ENCODE assay signal across 8 mouse cellular contexts in genomic region chr8:94875871-94876150, GRCm38 (mm10). TPM values are rescaled to one million over a fixed set of nuclear protein-coding genes. Genes with fewer than 3 reads are reported as not detected.
DNase-seq lines count a peak whose midpoint lies in the region; ATAC-seq and TF ChIP-seq lines count a peak whose summit lies in the region.

No protein-coding gene starts in this region.

- under 1% methylated on average over 20 of the region's 20 CpGs for WGBS in heart, embryonic 12.5 days
- 6% methylated on average over 11 of the region's 20 CpGs for WGBS in forebrain, postnatal 0 days
- WGBS in liver, postnatal 0 days (ENCODE audit: insufficient replicate concordance), result 0% methylated on average over 10 of the region's 20 CpGs

- peak overlapping the region; percentile 84 for H3K27ac ChIP-seq in heart, embryonic 12.5 days (ENCODE audit: poor library complexity, severe bottlenecking)
- H3K27ac ChIP-seq in ES-Bruce4 (ENCODE audit: insufficient read depth, low read length), result no peak overlapping the region
- H3K27ac ChIP-seq in forebrain, postnatal 0 days (ENCODE audit: low read depth, low read length), result 0 out of 2 replicates have a peak overlapping the region, but pooled peaks have one; percentile 21
- peak overlapping the region; percentile 90 for H3K27ac ChIP-seq in liver, postnatal 0 days (ENCODE audit: low read depth)

- H3K27me3 ChIP-seq in heart, embryonic 12.5 days (replicated peaks), result no peaks in the 10 kb centered on the region
- no peaks in the 10 kb centered on the region for H3K27me3 ChIP-seq in ES-Bruce4 (ENCODE audit: control insufficient read depth, insufficient read depth, low read length, poor library complexity, severe bottlenecking)
- no peaks in the 10 kb centered on the region; the same call in 1 of the 2 replicates for H3K27me3 ChIP-seq in forebrain, postnatal 0 days (ENCODE audit: insufficient read depth, low read length)
- H3K27me3 ChIP-seq in liver, postnatal 0 days (ENCODE audit: insufficient read depth, low read length), result peaks cover 16% of the 10 kb centered on the region

- no peak for TF ChIP-seq EP300 in ES-Bruce4 (IDR thresholded peaks at IDR 0.05; ENCODE audit: insufficient read depth, low read depth, low read length)
- TF ChIP-seq EP300 in liver, postnatal 0 days (IDR thresholded peaks at IDR 0.05; ENCODE audit: low read depth), result no peak

- no peak for TF ChIP-seq POLR2A in ES-Bruce4 (IDR thresholded peaks at IDR 0.05; ENCODE audit: insufficient read depth, low read length)

- peaks cover 49% of the 10 kb centered on the region for H3K4me1 ChIP-seq in heart, embryonic 12.5 days (replicated peaks)
- H3K4me1 ChIP-seq in ES-Bruce4 (ENCODE audit: control insufficient read depth, insufficient read depth, low read length), result peaks cover 3% of the 10 kb centered on the region
- peaks cover 13% of the 10 kb centered on the region for H3K4me1 ChIP-seq in forebrain, postnatal 0 days (ENCODE audit: insufficient read depth)
- peaks cover 27% of the 10 kb centered on the region for H3K4me1 ChIP-seq in liver, postnatal 0 days (ENCODE audit: insufficient read depth)

- peak overlapping the region; percentile 84 for H3K9ac ChIP-seq in heart, embryonic 12.5 days
- peak overlapping the region; percentile 72 for H3K9ac ChIP-seq in ES-Bruce4 (ENCODE audit: low read depth, poor library complexity, severe bottlenecking)
- peak overlapping the region; percentile 53 for H3K9ac ChIP-seq in forebrain, postnatal 0 days
- H3K9ac ChIP-seq in liver, postnatal 0 days (replicated peaks), result peak overlapping the region; percentile 85

- no peaks in the 10 kb centered on the region for H3K36me3 ChIP-seq in heart, embryonic 12.5 days
- no peaks in the 10 kb centered on the region for H3K36me3 ChIP-seq in ES-Bruce4 (ENCODE audit: control insufficient read depth, insufficient read depth, low read length, poor library complexity, severe bottlenecking)
- no peaks in the 10 kb centered on the region for H3K36me3 ChIP-seq in forebrain, postnatal 0 days (ENCODE audit: insufficient read depth)
- H3K36me3 ChIP-seq in liver, postnatal 0 days (replicated peaks; ENCODE audit: insufficient read depth, low read length), result no peaks in the 10 kb centered on the region

- DNase-seq in heart, adult 8-10 months (ENCODE audit: low spot score), result no peak
- no peak for DNase-seq in forebrain, postnatal 0 days
- no peak for DNase-seq in liver, postnatal 0 days
- no peak for DNase-seq in cerebellum, postnatal 14 days
- no peak for DNase-seq in adrenal gland, adult 8-10 months
- DNase-seq in left cerebral cortex, adult 11 months (ENCODE audit: low spot score), result no peak

- peak overlapping the region; percentile 72 for H3K4me3 ChIP-seq in heart, embryonic 12.5 days
- H3K4me3 ChIP-seq in ES-Bruce4 (ENCODE audit: low read depth, low read length), result peak overlapping the region; percentile 56
- peak overlapping the region; percentile 58 for H3K4me3 ChIP-seq in forebrain, postnatal 0 days (ENCODE audit: low read depth, low read length)
- peak overlapping the region; percentile 78 for H3K4me3 ChIP-seq in liver, postnatal 0 days (ENCODE audit: low read depth, low read length)

- TF ChIP-seq CTCF in ES-Bruce4 (IDR thresholded peaks at IDR 0.05; ENCODE audit: low read depth, low read length), result no peak
- no peak for TF ChIP-seq CTCF in forebrain, postnatal 0 days (IDR thresholded peaks at IDR 0.05; ENCODE audit: low read depth)
- no peak for TF ChIP-seq CTCF in liver, postnatal 0 days (IDR thresholded peaks at IDR 0.05; ENCODE audit: low read depth)

- peak overlapping the region; percentile 90 for H3K4me2 ChIP-seq in heart, embryonic 12.5 days
- H3K4me2 ChIP-seq in forebrain, postnatal 0 days (ENCODE audit: low read depth), result peak overlapping the region; percentile 94
- H3K4me2 ChIP-seq in liver, postnatal 0 days (ENCODE audit: low read depth, low read length), result peak overlapping the region; percentile 99

- ATAC-seq in heart, embryonic 12.5 days (ENCODE audit: insufficient number of reproducible peaks, low FRiP score), result no peak
- ATAC-seq in forebrain, postnatal 0 days, result no peak
- peak; percentile 28 for ATAC-seq in liver, postnatal 0 days

- no peaks in the 10 kb centered on the region for H3K9me3 ChIP-seq in heart, embryonic 12.5 days (replicated peaks)
- H3K9me3 ChIP-seq in ES-Bruce4 (replicated peaks; ENCODE audit: control insufficient read depth, insufficient read depth, low read length, poor library complexity, severe bottlenecking), result no peaks in the 10 kb centered on the region
- no peaks in the 10 kb centered on the region for H3K9me3 ChIP-seq in forebrain, postnatal 0 days (ENCODE audit: low read length)
- no peaks in the 10 kb centered on the region for H3K9me3 ChIP-seq in liver, postnatal 0 days (ENCODE audit: low read length)

RNA-seq across cellular contexts. Expression of gene Dok4, which starts 0.3 kb away (rescaled TPM):
- polyA plus RNA-seq in heart, embryonic 12.5 days (2016; fragmentation: Nextera tagmentation; extraction: Ambion mirVana), result 53.3 and 54.2 TPM in 2 replicates
- 10 to 100 TPM in 3 of 4 experiments, 1 to 10 TPM in 1; 9.2 to 15.2 (median 14.8) TPM for total RNA-seq in heart, adult 8-10 months (2022)
- polyA plus RNA-seq in ES-Bruce4 (2011; ENCODE audit: insufficient read depth, insufficient read length, low read depth, missing spikeins), result 3.9 and 4.4 TPM in 2 replicates
- 123 and 171 TPM in 2 replicates for total RNA-seq in forebrain, postnatal 0 days (2014; rRNA removed)
- 97.5 and 117 TPM in 2 replicates for polyA plus RNA-seq in forebrain, postnatal 0 days (2015; fragmentation: Nextera tagmentation; extraction: Ambion mirVana)
- 3.5 and 4.5 TPM in 2 replicates for polyA plus RNA-seq in liver, postnatal 0 days (2015; fragmentation: Nextera tagmentation; extraction: Ambion mirVana)
- 10 to 100 TPM in 2 of 4 experiments, 1 to 10 TPM in 2; 6.5 to 13.8 (median 9.8) TPM for total RNA-seq in adrenal gland, adult 8-10 months (2022)

RNA-seq across cellular contexts. Expression of gene Polr2c, which starts 18.6 kb away (rescaled TPM):
- 122 and 126 TPM in 2 replicates for polyA plus RNA-seq in heart, embryonic 12.5 days (2016; fragmentation: Nextera tagmentation; extraction: Ambion mirVana)
- 10 to 100 TPM; 65.4 to 71.4 (median 68.7) TPM for total RNA-seq in heart, adult 8-10 months (2022)
- 134 and 150 TPM in 2 replicates for polyA plus RNA-seq in ES-Bruce4 (2011; ENCODE audit: insufficient read depth, insufficient read length, low read depth, missing spikeins)
- 59.5 and 82.7 TPM in 2 replicates for total RNA-seq in forebrain, postnatal 0 days (2014; rRNA removed)
- 101 and 119 TPM in 2 replicates for polyA plus RNA-seq in forebrain, postnatal 0 days (2015; fragmentation: Nextera tagmentation; extraction: Ambion mirVana)
- polyA plus RNA-seq in liver, postnatal 0 days (2015; fragmentation: Nextera tagmentation; extraction: Ambion mirVana), result 50.6 and 52.1 TPM in 2 replicates
- total RNA-seq in adrenal gland, adult 8-10 months (2022), result 10 to 100 TPM; 55.9 to 91.6 (median 71.1) TPM

RNA-seq across cellular contexts. Expression of gene Ciapin1, which starts 37.7 kb away (rescaled TPM):
- polyA plus RNA-seq in heart, embryonic 12.5 days (2016; fragmentation: Nextera tagmentation; extraction: Ambion mirVana), result 102 and 109 TPM in 2 replicates
- 10 to 100 TPM; 72.2 to 85.6 (median 78.5) TPM for total RNA-seq in heart, adult 8-10 months (2022)
- 65.2 and 75.8 TPM in 2 replicates for polyA plus RNA-seq in ES-Bruce4 (2011; ENCODE audit: insufficient read depth, insufficient read length, low read depth, missing spikeins)
- total RNA-seq in forebrain, postnatal 0 days (2014; rRNA removed), result 50.1 and 51.1 TPM in 2 replicates
- polyA plus RNA-seq in forebrain, postnatal 0 days (2015; fragmentation: Nextera tagmentation; extraction: Ambion mirVana), result 108 and 120 TPM in 2 replicates
- polyA plus RNA-seq in liver, postnatal 0 days (2015; fragmentation: Nextera tagmentation; extraction: Ambion mirVana), result 36.5 and 39.4 TPM in 2 replicates
- 10 to 100 TPM; 67.0 to 99.3 (median 78.5) TPM for total RNA-seq in adrenal gland, adult 8-10 months (2022)

RNA-seq across cellular contexts. Expression of gene Coq9, which starts 37.7 kb away (rescaled TPM):
- polyA plus RNA-seq in heart, embryonic 12.5 days (2016; fragmentation: Nextera tagmentation; extraction: Ambion mirVana), result 118 and 121 TPM in 2 replicates
- total RNA-seq in heart, adult 8-10 months (2022), result 100 to 1,000 TPM; 675 to 794 (median 735) TPM
- 36.0 and 47.5 TPM in 2 replicates for polyA plus RNA-seq in ES-Bruce4 (2011; ENCODE audit: insufficient read depth, insufficient read length, low read depth, missing spikeins)
- 87.3 and 89.6 TPM in 2 replicates for total RNA-seq in forebrain, postnatal 0 days (2014; rRNA removed)
- 45.4 and 52.6 TPM in 2 replicates for polyA plus RNA-seq in forebrain, postnatal 0 days (2015; fragmentation: Nextera tagmentation; extraction: Ambion mirVana)
- polyA plus RNA-seq in liver, postnatal 0 days (2015; fragmentation: Nextera tagmentation; extraction: Ambion mirVana), result 65.6 and 66.1 TPM in 2 replicates
- total RNA-seq in adrenal gland, adult 8-10 months (2022), result 100 to 1,000 TPM; 145 to 165 (median 158) TPM

RNA-seq across cellular contexts. Expression of gene Ccdc102a, which starts 42.1 kb away (rescaled TPM):
- polyA plus RNA-seq in heart, embryonic 12.5 days (2016; fragmentation: Nextera tagmentation; extraction: Ambion mirVana), result 26.2 and 28.2 TPM in 2 replicates
- total RNA-seq in heart, adult 8-10 months (2022), result 1 to 10 TPM; 3.0 to 5.7 (median 4.4) TPM
- polyA plus RNA-seq in ES-Bruce4 (2011; ENCODE audit: insufficient read depth, insufficient read length, low read depth, missing spikeins), result 5.1 and 5.4 TPM in 2 replicates
- total RNA-seq in forebrain, postnatal 0 days (2014; rRNA removed), result 6.8 and 8.1 TPM in 2 replicates
- polyA plus RNA-seq in forebrain, postnatal 0 days (2015; fragmentation: Nextera tagmentation; extraction: Ambion mirVana), result 4.4 and 4.8 TPM in 2 replicates
- 1.3 and 1.5 TPM in 2 replicates for polyA plus RNA-seq in liver, postnatal 0 days (2015; fragmentation: Nextera tagmentation; extraction: Ambion mirVana)
- total RNA-seq in adrenal gland, adult 8-10 months (2022), result 10 to 100 TPM in 2 of 4 experiments, 1 to 10 TPM in 2; 6.9 to 11.1 (median 8.6) TPM
